24 mouse cellular contexts compared by ENCODE assay signal in genomic region chr17:46168768-46169167, GRCm38 (mm10). TPM values are rescaled to one million over a fixed set of nuclear protein-coding genes. Genes with fewer than 3 reads are reported as not detected.
A peak's percentile ranks its signal among the peaks of the same experiment; 100 is the strongest.
DNase-seq lines count a peak whose midpoint lies in the region; ATAC-seq and TF ChIP-seq lines count a peak whose summit lies in the region.
"Had no signal": no experiment of that assay in that cellular context is flagged by ENCODE, and none has a peak within 500 bp of the region (broad histone marks: within the 10 kb centered on the region; RNA-seq: fewer than 3 reads in every experiment).

No protein-coding gene starts in this region.

- no peak overlapping the region for H3K4me2 ChIP-seq in intestine, embryonic 16.5 days (ENCODE audit: low read depth, low read length)
- no peak overlapping the region for H3K4me2 ChIP-seq in intestine, postnatal 0 days (replicated peaks; ENCODE audit: low read depth)
- no peak overlapping the region for H3K4me2 ChIP-seq in midbrain, embryonic 14.5 days (ENCODE audit: low read length)
- no peak overlapping the region for H3K4me2 ChIP-seq in midbrain, postnatal 0 days (ENCODE audit: low read depth, low read length, poor library complexity, severe bottlenecking)
- peak overlapping the region; percentile 3 for H3K4me2 ChIP-seq in myocyte (ENCODE audit: low read depth)
- H3K4me2 ChIP-seq: embryonic facial prominence, embryonic 15.5 days; hindbrain, embryonic 14.5 days; limb, embryonic 12.5 days; neural tube, embryonic 12.5 days had no signal

- H3ac ChIP-seq in myocyte (ENCODE audit: control insufficient read depth, insufficient read length), result no peak overlapping the region

- no peak for TF ChIP-seq POLR2A in heart, adult 2 months (IDR thresholded peaks at IDR 0.05; ENCODE audit: insufficient read depth, low read depth, low read length)
- no peak for TF ChIP-seq POLR2A in myocyte (IDR thresholded peaks at IDR 0.05; ENCODE audit: insufficient read length, low read depth)

- intact Hi-C loops in heart, adult 2 months (cut with DNase I), result loop anchor here (5.0 to 10.0 kb wide), 2 partner anchors 34 to 434 kb away; partner anchors contain the start of genes 1600014C23Rik, Polh and Xpo5

- no peak for ATAC-seq in intestine, embryonic 16.5 days
- ATAC-seq in intestine, postnatal 0 days, result no peak
- ATAC-seq in midbrain, embryonic 14.5 days (ENCODE audit: low FRiP score, low TSS enrichment), result 0 out of 2 replicates have a peak, but pooled peaks have one; percentile 29
- no peak for ATAC-seq in midbrain, postnatal 0 days (ENCODE audit: low FRiP score)
- ATAC-seq: forebrain, embryonic 16.5 days; inflammation-experienced regulatory T-cells, adult 6 months had no signal

- peak in 1 of 2 experiments; percentile 21 for DNase-seq in heart, adult 2 months
- no peak for DNase-seq in heart, adult 8-10 months (ENCODE audit: low spot score)
- DNase-seq in midbrain, embryonic 14.5 days, result no peak
- DNase-seq in midbrain, postnatal 0 days (ENCODE audit: low spot score), result no peak
- DNase-seq in layer of hippocampus, postnatal 36 days, result no peak
- DNase-seq: adrenal gland, postnatal 25 days; gastrocnemius, postnatal 36 days; kidney, adult 8-10 months; kidney, postnatal 14 days; lung, adult 18-20 months; right cerebral cortex, postnatal 14 days; thymus, adult 2 months; thymus, postnatal 4 days had no signal

- WGBS in heart, adult 2 months, result 68% methylated on average over 5 of the region's 5 CpGs
- 86% methylated on average over 5 of the region's 5 CpGs for WGBS in intestine, embryonic 16.5 days
- WGBS in intestine, postnatal 0 days, result 88% methylated on average over 5 of the region's 5 CpGs
- 93% methylated on average over 5 of the region's 5 CpGs for WGBS in midbrain, embryonic 14.5 days
- 87% methylated on average over 5 of the region's 5 CpGs for WGBS in midbrain, postnatal 0 days

- H3K4me3 ChIP-seq in heart, adult 2 months, result no peak overlapping the region
- no peak overlapping the region for H3K4me3 ChIP-seq in intestine, embryonic 16.5 days (ENCODE audit: low read length)
- H3K4me3 ChIP-seq in intestine, postnatal 0 days (ENCODE audit: low read depth, low read length), result no peak overlapping the region
- H3K4me3 ChIP-seq in midbrain, embryonic 14.5 days (replicated peaks; ENCODE audit: low read depth, low read length), result no peak overlapping the region
- H3K4me3 ChIP-seq in midbrain, postnatal 0 days (ENCODE audit: low read depth, low read length), result no peak overlapping the region
- H3K4me3 ChIP-seq in myocyte, result no peak overlapping the region
- H3K4me3 ChIP-seq: embryonic facial prominence, embryonic 15.5 days; limb, embryonic 12.5 days; neural tube, embryonic 12.5 days had no signal

- peaks cover 3% of the 10 kb centered on the region for H3K4me1 ChIP-seq in heart, adult 2 months (ENCODE audit: control insufficient read depth, insufficient read depth, low read length)
- H3K4me1 ChIP-seq in intestine, embryonic 16.5 days (ENCODE audit: control insufficient read depth, insufficient read depth, low read length), result no peaks in the 10 kb centered on the region
- H3K4me1 ChIP-seq in intestine, postnatal 0 days (replicated peaks; ENCODE audit: control insufficient read depth, insufficient read depth, low read length), result no peaks in the 10 kb centered on the region
- H3K4me1 ChIP-seq in midbrain, embryonic 14.5 days (ENCODE audit: control insufficient read depth, insufficient read depth, low read length), result no peaks in the 10 kb centered on the region
- no peaks in the 10 kb centered on the region for H3K4me1 ChIP-seq in midbrain, postnatal 0 days (ENCODE audit: insufficient read depth, low read length)
- H3K4me1 ChIP-seq: limb, embryonic 12.5 days; neural tube, embryonic 12.5 days had no signal

- no peaks in the 10 kb centered on the region for H3K27me3 ChIP-seq in heart, adult 2 months (ENCODE audit: control insufficient read depth, insufficient read depth, low read length)
- no peaks in the 10 kb centered on the region for H3K27me3 ChIP-seq in intestine, embryonic 16.5 days (replicated peaks; ENCODE audit: control insufficient read depth, insufficient read depth, low read length)
- no peaks in the 10 kb centered on the region for H3K27me3 ChIP-seq in intestine, postnatal 0 days (replicated peaks; ENCODE audit: control insufficient read depth, insufficient read depth, low read length)
- no peaks in the 10 kb centered on the region for H3K27me3 ChIP-seq in midbrain, embryonic 14.5 days (ENCODE audit: control insufficient read depth, insufficient read depth, low read length)
- no peaks in the 10 kb centered on the region for H3K27me3 ChIP-seq in midbrain, postnatal 0 days (ENCODE audit: insufficient read depth, low read length)
- H3K27me3 ChIP-seq in myocyte (ENCODE audit: control insufficient read depth, insufficient read depth, insufficient read length), result no peaks in the 10 kb centered on the region
- H3K27me3 ChIP-seq: embryonic facial prominence, embryonic 15.5 days; limb, embryonic 12.5 days; neural tube, embryonic 12.5 days had no signal

- no peaks in the 10 kb centered on the region for H3K9me3 ChIP-seq in intestine, embryonic 16.5 days (ENCODE audit: control insufficient read depth, low read length)
- no peaks in the 10 kb centered on the region for H3K9me3 ChIP-seq in intestine, postnatal 0 days (ENCODE audit: control insufficient read depth)
- H3K9me3 ChIP-seq in midbrain, embryonic 14.5 days (ENCODE audit: control insufficient read depth, low read length), result no peaks in the 10 kb centered on the region
- no peaks in the 10 kb centered on the region for H3K9me3 ChIP-seq in midbrain, postnatal 0 days (ENCODE audit: low read length)
- H3K9me3 ChIP-seq: embryonic facial prominence, embryonic 15.5 days; limb, embryonic 12.5 days; neural tube, embryonic 12.5 days had no signal

- TF ChIP-seq EP300 in heart, adult 2 months (IDR thresholded peaks at IDR 0.05; ENCODE audit: insufficient read depth, low read depth, low read length), result no peak

- TF ChIP-seq CTCF in heart, adult 2 months (IDR thresholded peaks at IDR 0.05), result no peak
- TF ChIP-seq CTCF in intestine, postnatal 0 days (IDR thresholded peaks at IDR 0.05; ENCODE audit: low read depth), result no peak
- no peak for TF ChIP-seq CTCF in midbrain, postnatal 0 days (IDR thresholded peaks at IDR 0.05)

- H3K27ac ChIP-seq in heart, adult 2 months, result peak overlapping the region; percentile 20
- H3K27ac ChIP-seq in intestine, embryonic 16.5 days (ENCODE audit: low read length), result no peak overlapping the region; the same call in 1 of the 2 replicates
- no peak overlapping the region for H3K27ac ChIP-seq in intestine, postnatal 0 days (ENCODE audit: low read depth, low read length)
- H3K27ac ChIP-seq in midbrain, embryonic 14.5 days (replicated peaks; ENCODE audit: low read depth, low read length), result no peak overlapping the region
- no peak overlapping the region for H3K27ac ChIP-seq in midbrain, postnatal 0 days (ENCODE audit: low read depth, low read length)
- H3K27ac ChIP-seq: embryonic facial prominence, embryonic 15.5 days; hindbrain, embryonic 14.5 days; limb, embryonic 12.5 days; neural tube, embryonic 12.5 days; stomach, postnatal 0 days had no signal

- no peak overlapping the region for H3K9ac ChIP-seq in heart, adult 2 months (ENCODE audit: low read depth, low read length)
- H3K9ac ChIP-seq in intestine, embryonic 16.5 days (ENCODE audit: low read depth, low read length), result 0 out of 2 replicates have a peak overlapping the region, but pooled peaks have one; percentile 6
- no peak overlapping the region for H3K9ac ChIP-seq in intestine, postnatal 0 days (ENCODE audit: low read depth, low read length)
- no peak overlapping the region for H3K9ac ChIP-seq in midbrain, embryonic 14.5 days (replicated peaks; ENCODE audit: low read length)
- no peak overlapping the region for H3K9ac ChIP-seq in midbrain, postnatal 0 days (replicated peaks; ENCODE audit: low read length, poor library complexity, severe bottlenecking)
- H3K9ac ChIP-seq: embryonic facial prominence, embryonic 15.5 days; hindbrain, embryonic 14.5 days; limb, embryonic 12.5 days; neural tube, embryonic 12.5 days had no signal

- H3K36me3 ChIP-seq in heart, adult 2 months (ENCODE audit: control insufficient read depth, insufficient read depth, low read length), result no peaks in the 10 kb centered on the region; the same call in 1 of the 2 replicates
- peaks cover 37% of the 10 kb centered on the region for H3K36me3 ChIP-seq in intestine, embryonic 16.5 days (ENCODE audit: control insufficient read depth, insufficient read depth, low read length)
- peaks cover 80% of the 10 kb centered on the region for H3K36me3 ChIP-seq in intestine, postnatal 0 days (ENCODE audit: control insufficient read depth, insufficient read depth)
- peaks cover 89% of the 10 kb centered on the region for H3K36me3 ChIP-seq in midbrain, embryonic 14.5 days (ENCODE audit: control insufficient read depth, insufficient read depth, low read length)
- H3K36me3 ChIP-seq in midbrain, postnatal 0 days (ENCODE audit: insufficient read depth, low read length), result peaks cover 70% of the 10 kb centered on the region
- H3K36me3 ChIP-seq in myocyte (ENCODE audit: control insufficient read depth, insufficient read depth), result peaks cover 67% of the 10 kb centered on the region

- no peaks in the 10 kb centered on the region for H3K79me2 ChIP-seq in heart, adult 2 months (replicated peaks; ENCODE audit: control insufficient read depth, insufficient read depth, low read length)
- peaks cover 10% of the 10 kb centered on the region for H3K79me2 ChIP-seq in myocyte (ENCODE audit: control insufficient read depth, insufficient read depth)

RNA-seq across cellular contexts. Expression of gene Gtpbp2, which starts 7.9 kb away (rescaled TPM):
- 10 to 100 TPM; 55.2 to 57.3 TPM for total RNA-seq in heart, adult 2 months (2021)
- polyA plus RNA-seq in heart, adult 2 months (2012; rRNA removed), result 94.4 and 132 TPM in 2 replicates
- 10 to 100 TPM; 55.8 to 74.5 (median 59.0) TPM for total RNA-seq in heart, adult 8-10 months (2022)
- polyA plus RNA-seq in intestine, embryonic 16.5 days (2015; fragmentation: Nextera tagmentation; extraction: Ambion mirVana), result 25.3 and 29.2 TPM in 2 replicates
- 22.2 and 28.3 TPM in 2 replicates for polyA plus RNA-seq in intestine, postnatal 0 days (2015; fragmentation: Nextera tagmentation; extraction: Ambion mirVana)
- 27.2 and 35.4 TPM in 2 replicates for polyA plus RNA-seq in midbrain, embryonic 14.5 days (2014; fragmentation: Nextera tagmentation; extraction: Ambion mirVana)
- 72.3 and 82.2 TPM in 2 replicates for total RNA-seq in midbrain, postnatal 0 days (2014; rRNA removed)
- 25.9 TPM in 2 replicates for polyA plus RNA-seq in midbrain, postnatal 0 days (2015; fragmentation: Nextera tagmentation; extraction: Ambion mirVana)
- polyA plus RNA-seq in myocyte (2012; fragmentation: generic; extraction: Trizol), result 125 TPM
- 100 to 1,000 TPM; 123 to 137 TPM for total RNA-seq in layer of hippocampus, postnatal 36 days (2021)

RNA-seq across cellular contexts. Expression of gene Mad2l1bp, which starts 15.4 kb away (rescaled TPM):
- total RNA-seq in heart, adult 2 months (2021), result 10 to 100 TPM; 17.1 to 24.1 TPM
- 21.0 and 27.1 TPM in 2 replicates for polyA plus RNA-seq in heart, adult 2 months (2012; rRNA removed)
- total RNA-seq in heart, adult 8-10 months (2022), result 10 to 100 TPM; 19.2 to 27.4 (median 21.6) TPM
- polyA plus RNA-seq in intestine, embryonic 16.5 days (2015; fragmentation: Nextera tagmentation; extraction: Ambion mirVana), result 35.4 and 37.1 TPM in 2 replicates
- 38.1 and 40.2 TPM in 2 replicates for polyA plus RNA-seq in intestine, postnatal 0 days (2015; fragmentation: Nextera tagmentation; extraction: Ambion mirVana)
- 22.4 and 22.8 TPM in 2 replicates for polyA plus RNA-seq in midbrain, embryonic 14.5 days (2014; fragmentation: Nextera tagmentation; extraction: Ambion mirVana)
- total RNA-seq in midbrain, postnatal 0 days (2014; rRNA removed), result 8.9 and 13.3 TPM in 2 replicates
- polyA plus RNA-seq in midbrain, postnatal 0 days (2015; fragmentation: Nextera tagmentation; extraction: Ambion mirVana), result 16.7 and 18.2 TPM in 2 replicates
- 26.8 TPM for polyA plus RNA-seq in myocyte (2012; fragmentation: generic; extraction: Trizol)
- total RNA-seq in layer of hippocampus, postnatal 36 days (2021), result 10 to 100 TPM in 1 of 2 experiments, 1 to 10 TPM in 1; 10.0 to 10.4 TPM

RNA-seq across cellular contexts. Expression of gene Rsph9, which starts 24.8 kb away (rescaled TPM):
- total RNA-seq in heart, adult 2 months (2021), result 1 to 10 TPM; 1.0 to 1.4 TPM
- polyA plus RNA-seq in heart, adult 2 months (2012; rRNA removed), result 1.7 and 2.4 TPM in 2 replicates
- total RNA-seq in heart, adult 8-10 months (2022), result under 1 TPM; 0.57 to 0.97 (median 0.84) TPM
- polyA plus RNA-seq in intestine, embryonic 16.5 days (2015; fragmentation: Nextera tagmentation; extraction: Ambion mirVana), result 6.4 and 8.8 TPM in 2 replicates
- 4.7 and 5.1 TPM in 2 replicates for polyA plus RNA-seq in intestine, postnatal 0 days (2015; fragmentation: Nextera tagmentation; extraction: Ambion mirVana)
- polyA plus RNA-seq in midbrain, embryonic 14.5 days (2014; fragmentation: Nextera tagmentation; extraction: Ambion mirVana), result 38.8 and 58.1 TPM in 2 replicates
- 55.6 and 68.4 TPM in 2 replicates for total RNA-seq in midbrain, postnatal 0 days (2014; rRNA removed)
- polyA plus RNA-seq in midbrain, postnatal 0 days (2015; fragmentation: Nextera tagmentation; extraction: Ambion mirVana), result 103 and 104 TPM in 2 replicates
- polyA plus RNA-seq in myocyte (2012; fragmentation: generic; extraction: Trizol), result 3.6 TPM
- total RNA-seq in layer of hippocampus, postnatal 36 days (2021), result 10 to 100 TPM; 25.5 to 25.6 TPM
- total RNA-seq: megakaryocyte progenitor cell, adult 5-6 weeks had no signal

RNA-seq across cellular contexts. Expression of gene Polh, which starts 33.7 kb away (rescaled TPM):
- 1 to 10 TPM; 8.2 to 8.3 TPM for total RNA-seq in heart, adult 2 months (2021)
- 3.5 and 4.6 TPM in 2 replicates for polyA plus RNA-seq in heart, adult 2 months (2012; rRNA removed)
- total RNA-seq in heart, adult 8-10 months (2022), result 1 to 10 TPM; 7.2 to 9.0 (median 8.5) TPM
- polyA plus RNA-seq in intestine, embryonic 16.5 days (2015; fragmentation: Nextera tagmentation; extraction: Ambion mirVana), result 9.9 and 11.1 TPM in 2 replicates
- 4.7 and 5.7 TPM in 2 replicates for polyA plus RNA-seq in intestine, postnatal 0 days (2015; fragmentation: Nextera tagmentation; extraction: Ambion mirVana)
- polyA plus RNA-seq in midbrain, embryonic 14.5 days (2014; fragmentation: Nextera tagmentation; extraction: Ambion mirVana), result 5.9 and 6.3 TPM in 2 replicates
- total RNA-seq in midbrain, postnatal 0 days (2014; rRNA removed), result 7.9 and 9.6 TPM in 2 replicates
- polyA plus RNA-seq in midbrain, postnatal 0 days (2015; fragmentation: Nextera tagmentation; extraction: Ambion mirVana), result 4.2 and 4.5 TPM in 2 replicates
- polyA plus RNA-seq in myocyte (2012; fragmentation: generic; extraction: Trizol), result 6.0 TPM
- 1 to 10 TPM; 5.5 to 5.8 TPM for total RNA-seq in layer of hippocampus, postnatal 36 days (2021)

RNA-seq across cellular contexts. Expression of gene Xpo5, which starts 33.8 kb away (rescaled TPM):
- 10 to 100 TPM; 21.5 to 22.0 TPM for total RNA-seq in heart, adult 2 months (2021)
- polyA plus RNA-seq in heart, adult 2 months (2012; rRNA removed), result 14.2 and 21.5 TPM in 2 replicates
- 10 to 100 TPM; 20.0 to 23.2 (median 21.6) TPM for total RNA-seq in heart, adult 8-10 months (2022)
- polyA plus RNA-seq in intestine, embryonic 16.5 days (2015; fragmentation: Nextera tagmentation; extraction: Ambion mirVana), result 24.8 and 26.7 TPM in 2 replicates
- 7.7 and 8.2 TPM in 2 replicates for polyA plus RNA-seq in intestine, postnatal 0 days (2015; fragmentation: Nextera tagmentation; extraction: Ambion mirVana)
- polyA plus RNA-seq in midbrain, embryonic 14.5 days (2014; fragmentation: Nextera tagmentation; extraction: Ambion mirVana), result 42.3 and 54.3 TPM in 2 replicates
- total RNA-seq in midbrain, postnatal 0 days (2014; rRNA removed), result 50.5 and 56.7 TPM in 2 replicates
- polyA plus RNA-seq in midbrain, postnatal 0 days (2015; fragmentation: Nextera tagmentation; extraction: Ambion mirVana), result 23.6 and 24.0 TPM in 2 replicates
- polyA plus RNA-seq in myocyte (2012; fragmentation: generic; extraction: Trizol), result 31.9 TPM
- 10 to 100 TPM; 47.9 to 49.7 TPM for total RNA-seq in layer of hippocampus, postnatal 36 days (2021)
